Mouse (Mus musculus) megakaryocyte, adult 5-6 weeks (primary cell): ENCODE measurements at regions not wholly inside any gene's neighbourhood (a gene's known extent, or its start where the extent isn't known, plus 50 kb on each side); places are given as distances from the start of the nearest gene placed in this dataset.
"Not testable (repeated sequence)": the region's sequence is repeated elsewhere in the genome, so short reads cannot be mapped to it uniquely, and the experiment has no call there.

Source experiments
- ATAC-seq: 2 replicates; pipeline ENCODE4 v1.8.0; 2016; ENCODE audit warnings: mild to moderate bottlenecking, inconsistent platforms; ENCODE audit not compliant: poor library complexity, severe bottlenecking

DNA sequence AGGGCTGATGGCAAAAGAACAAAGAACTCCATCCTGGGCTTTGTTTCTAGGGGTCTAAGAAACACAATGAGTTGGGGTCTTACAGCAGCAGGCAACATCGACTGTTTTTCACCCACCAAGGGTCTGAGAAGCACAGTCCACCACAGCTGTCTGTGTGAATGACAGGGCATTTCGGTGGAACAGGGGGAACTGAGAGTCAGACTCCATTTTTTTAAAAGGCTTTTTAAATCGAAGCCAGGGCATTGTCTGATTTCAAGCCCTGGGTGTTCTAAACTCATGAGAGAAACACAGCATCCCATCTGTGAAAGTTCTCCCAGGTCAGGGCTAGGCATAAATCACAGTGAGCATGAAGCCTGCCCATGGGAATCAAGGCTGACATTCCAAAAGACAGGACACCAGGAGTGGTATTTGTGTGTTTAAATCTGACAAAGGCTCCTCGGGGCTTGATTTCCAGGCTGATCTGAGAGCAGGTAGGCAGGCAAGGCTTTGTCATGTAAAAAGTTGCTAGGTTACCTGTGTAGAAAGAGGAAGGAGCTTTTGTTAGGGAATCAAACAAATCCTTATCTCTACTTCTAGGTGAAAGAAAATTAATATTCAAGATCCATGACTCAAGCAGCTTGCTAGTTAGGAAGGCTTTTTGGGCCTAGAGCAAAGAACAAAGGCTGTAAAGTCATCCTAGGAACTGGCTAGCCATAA, 184.8 kb upstream of the Gm10324 start:
- not testable (repeated sequence) for ATAC-seq

DNA sequence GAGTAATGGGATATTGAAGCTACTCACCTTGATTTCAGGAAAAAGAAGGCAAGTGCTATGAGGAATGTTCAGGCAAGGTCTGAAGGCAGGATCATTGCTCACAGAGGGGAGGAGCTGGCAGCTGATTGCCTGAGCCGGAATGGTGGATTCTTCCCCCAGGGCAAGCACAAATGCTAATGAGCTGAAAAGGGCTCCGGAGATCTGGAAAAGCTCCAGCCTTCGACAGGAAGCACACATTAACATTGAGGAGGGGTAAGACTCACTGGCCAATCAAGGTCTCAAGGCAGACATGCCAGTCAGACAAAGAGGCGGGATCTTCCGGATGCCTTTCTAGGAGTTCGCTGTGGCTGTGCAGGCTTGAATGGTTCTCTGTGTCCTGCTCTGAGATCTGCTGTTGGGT, 169.1 kb upstream of the Gm10324 start:
- not testable (repeated sequence) for ATAC-seq

DNA sequence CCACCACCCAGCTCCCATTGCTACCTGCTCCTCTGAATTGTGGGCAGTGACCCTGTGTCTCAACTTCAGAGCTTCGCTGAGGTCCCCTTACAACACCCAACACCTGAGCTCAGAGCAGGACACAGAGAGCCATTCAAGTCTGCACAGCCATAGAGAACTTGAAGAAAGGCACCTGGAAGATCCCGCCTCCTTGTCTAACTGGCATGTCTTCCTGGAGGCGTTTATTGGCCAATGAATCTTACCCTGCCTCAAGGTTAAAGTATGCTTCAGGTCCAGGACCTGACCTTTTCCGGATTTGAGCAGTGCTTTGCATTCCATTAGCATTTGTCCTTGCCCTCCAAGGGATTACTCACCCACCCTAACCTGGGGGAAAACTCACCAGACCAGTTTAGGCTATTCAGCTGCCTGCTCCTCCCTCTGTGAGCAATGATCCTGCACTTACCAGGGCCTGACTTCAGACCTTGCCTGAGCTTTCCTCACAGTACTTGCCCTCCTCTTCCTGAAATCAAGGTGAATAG, 128.4 kb upstream of the Gm10324 start:
- ATAC-seq, result not testable (repeated sequence)

DNA sequence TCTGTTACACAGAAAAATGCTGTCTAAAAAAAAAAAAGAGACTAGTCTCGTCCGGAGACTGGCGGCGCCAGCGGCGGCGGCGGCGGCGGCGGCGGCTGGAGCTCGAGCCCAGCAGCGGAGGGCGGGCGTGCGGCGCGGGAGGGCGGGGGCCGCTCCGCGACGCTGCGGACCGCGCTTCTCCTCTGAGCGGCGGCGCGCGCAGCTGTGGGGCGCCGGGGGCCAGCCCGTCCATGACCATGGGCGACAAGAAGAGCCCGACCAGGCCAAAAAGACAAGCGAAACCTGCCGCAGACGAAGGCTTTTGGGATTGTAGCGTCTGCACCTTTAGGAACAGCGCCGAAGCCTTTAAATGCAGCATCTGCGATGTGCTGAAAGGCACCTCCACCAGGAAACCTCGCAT, 111.8 kb upstream of the Gm10324 start:
- ATAC-seq, result peak; percentile 75

DNA sequence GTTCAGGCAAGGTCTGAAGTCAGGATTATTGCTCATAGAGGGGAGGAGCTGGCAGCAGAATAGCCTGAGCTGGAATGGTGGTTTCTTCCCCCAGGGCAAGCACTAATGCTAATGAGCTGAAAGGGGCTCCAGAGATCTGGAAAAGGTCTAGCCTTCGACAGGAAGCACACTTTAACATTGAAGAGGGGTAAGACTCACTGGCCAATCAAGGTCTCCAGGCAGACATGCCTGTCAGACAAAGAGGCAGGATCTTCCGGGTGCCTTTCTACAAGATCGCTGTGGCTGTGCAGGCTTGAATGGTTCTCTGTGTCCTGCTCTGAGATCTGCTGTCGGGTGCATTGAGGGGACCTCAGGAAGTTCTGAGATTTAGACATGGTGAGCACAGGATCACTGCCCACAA, 87.4 kb upstream of the Gm10324 start:
- not testable (repeated sequence) for ATAC-seq

DNA sequence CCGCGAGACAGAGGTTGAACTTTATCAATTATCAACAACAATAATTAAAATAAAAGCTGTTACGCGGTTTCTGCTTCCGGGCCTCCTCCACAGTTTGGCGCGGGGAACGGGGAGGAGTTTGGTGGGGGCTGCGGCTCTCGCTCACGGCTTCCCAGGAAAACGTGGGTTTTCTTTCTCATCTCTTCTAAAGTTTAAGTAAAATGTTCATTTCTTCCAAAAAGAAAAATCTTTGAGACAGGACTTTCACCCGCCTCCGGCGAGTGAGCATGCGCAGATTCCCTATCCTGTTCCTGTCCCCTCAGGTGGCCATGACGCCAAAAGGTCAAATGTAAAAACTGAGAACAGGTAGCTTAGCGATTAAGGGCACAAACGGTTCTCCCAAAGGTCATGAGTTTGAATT, 56.7 kb upstream of the Gm10324 start:
- not testable (repeated sequence) for ATAC-seq

DNA sequence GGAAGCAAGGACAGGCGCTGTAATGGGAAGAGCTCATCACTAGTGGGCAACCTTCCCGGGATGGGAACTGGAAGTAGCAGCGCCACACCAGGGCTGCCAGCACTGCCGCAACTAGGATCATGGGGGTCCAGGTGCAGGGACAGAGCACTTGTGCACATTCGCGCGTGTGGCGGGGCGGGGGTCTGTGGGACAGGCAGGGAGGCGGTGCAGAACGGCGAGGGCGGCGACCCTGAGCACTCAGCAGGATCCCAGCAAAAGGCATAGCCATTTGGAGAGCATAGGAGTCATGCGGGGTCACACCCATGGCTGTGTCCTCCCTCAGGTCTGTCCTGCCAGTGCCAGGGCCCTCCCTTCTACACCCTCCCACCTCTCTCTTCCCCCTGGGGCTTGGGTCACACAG, 56.0 kb upstream of the Gm10324 start:
- not testable (repeated sequence) for ATAC-seq
